Mouse (Mus musculus): ENCODE results near the gene Vkorc1l1.

- no peak for TF ChIP-seq CTCF (IDR thresholded peaks at IDR 0.05)
- no peak for TF ChIP-seq EP300 (IDR thresholded peaks at IDR 0.05)
Observed at GRCm38 (mm10) chr5:129952143-129952542, 10.4 kb downstream of the Vkorc1l1 start.

Data from lung, postnatal 0 days (tissue).